Mouse (Mus musculus): Measurements from ENCODE around the gene Ggn. TPM values are rescaled to one million over a fixed set of nuclear protein-coding genes. Genes with fewer than 3 reads are reported as not detected.
A peak's percentile ranks its signal among the peaks of the same experiment; 100 is the strongest.
"Not testable (repeated sequence)": the region's sequence is repeated elsewhere in the genome, so short reads cannot be mapped to it uniquely, and the experiment has no call there.

Ggn gene
- 0.46 and 0.56 TPM in 2 replicates for polyA plus RNA-seq (2016; fragmentation: Nextera tagmentation; extraction: Ambion mirVana)

- peak within 1 kb of the TSS; percentile 85 for H3K27ac ChIP-seq
- H3K4me1 ChIP-seq: peaks cover 46% of the 10 kb centered on the region
- peak; percentile 46 for ATAC-seq (ENCODE audit: low FRiP score)
- H3K9me3 ChIP-seq (replicated peaks): no peaks in the 10 kb centered on the region
- peaks cover 20% of the 10 kb centered on the region for H3K36me3 ChIP-seq
- peaks cover 51% of the 10 kb centered on the region for H3K27me3 ChIP-seq
- peak within 1 kb of the TSS; percentile 68 for H3K4me3 ChIP-seq
- H3K4me2 ChIP-seq (replicated peaks): peak within 1 kb of the TSS; percentile 76
- WGBS: under 1% methylated on average over 30 of the region's 30 CpGs
- peak within 1 kb of the TSS; percentile 67 for H3K9ac ChIP-seq
Measured at GRCm38 (mm10) chr7:29170066-29170754, at the start of gene Ggn, which contains the start of gene Spred3. Ggn (plus strand) TSS chr7:29170210. Spred3 (minus strand) TSS chr7:29170411.

- Histone ChIP-seq H3K27me3 (no peaks in the 10 kb centered on the region; the same call in 1 of the 2 replicates), H3K4me1 (peaks cover 14% of the 10 kb centered on the region), H3K9me3 (replicated peaks) (no peaks in the 10 kb centered on the region), H3K36me3 (no peaks in the 10 kb centered on the region), H3K4me2 (replicated peaks) (no peak overlapping the region), H3K4me3 (no peak overlapping the region), H3K9ac (no peak overlapping the region), H3K27ac (no peak overlapping the region)
- WGBS: 93% methylated on average over 9 of the region's 9 CpGs
- ATAC-seq (ENCODE audit: low FRiP score): no peak
Measured at GRCm38 (mm10) chr7:29122821-29123220, 47.2 kb upstream of the Ggn start.

GRCm38 (mm10) chr7:29123531-29124358, 46.3 kb upstream of the Ggn start:
- Histone ChIP-seq H3K4me3 (no peak overlapping the region), H3K4me1 (peaks cover 11% of the 10 kb centered on the region), H3K4me2 (replicated peaks) (peak overlapping the region; percentile 68; the same call in 1 of the 2 replicates), H3K36me3 (no peaks in the 10 kb centered on the region), H3K27ac (no peak overlapping the region), H3K9ac (no peak overlapping the region), H3K27me3 (no peaks in the 10 kb centered on the region; the same call in 1 of the 2 replicates), H3K9me3 (replicated peaks) (no peaks in the 10 kb centered on the region)
- no peak for ATAC-seq (ENCODE audit: low FRiP score)
- 57% methylated on average over 5 of the region's 5 CpGs for WGBS

DNA sequence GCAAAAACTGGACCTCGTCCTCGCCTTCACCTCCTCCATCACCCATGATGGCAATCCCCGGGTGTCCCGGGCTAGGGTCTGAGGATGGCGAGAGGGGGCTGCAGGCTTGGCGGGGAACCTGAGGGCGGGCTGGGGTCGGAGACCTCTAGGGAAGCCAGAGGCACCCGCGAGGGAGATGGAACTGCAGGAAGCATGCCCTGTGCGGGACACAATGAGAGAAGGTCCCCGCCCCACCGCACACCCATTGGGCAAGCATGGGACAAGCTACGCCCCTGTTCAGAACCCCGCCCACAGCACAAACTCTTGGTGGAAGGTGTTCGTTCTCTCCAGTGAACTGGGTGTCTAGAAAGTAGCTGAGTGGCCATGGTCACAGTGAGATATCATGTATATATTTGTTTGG, 45.0 kb upstream of the Ggn start, which contains the start of gene Ryr1:
Gene Ryr1, minus strand, starts transcription at position 210 of the 400 bp plus-strand sequence.
- Histone ChIP-seq H3K4me2 (replicated peaks) (peak within 1 kb of the TSS; percentile 68), H3K9ac (peak within 1 kb of the TSS; percentile 47; the same call in 1 of the 2 replicates), H3K27me3 (no peaks in the 10 kb centered on the region; the same call in 1 of the 2 replicates), H3K36me3 (no peaks in the 10 kb centered on the region), H3K27ac (no peak within 1 kb of the TSS), H3K4me1 (peaks cover 11% of the 10 kb centered on the region), H3K4me3 (peak within 1 kb of the TSS; percentile 36), H3K9me3 (replicated peaks) (no peaks in the 10 kb centered on the region)
- WGBS: 0% methylated on average over 16 of the region's 16 CpGs
- ATAC-seq (ENCODE audit: low FRiP score): peak; percentile 67; the same call in 1 of the 2 replicates

- ATAC-seq (ENCODE audit: low FRiP score): no peak
- 37% methylated on average over 7 of the region's 7 CpGs for WGBS
- Histone ChIP-seq H3K36me3 (no peaks in the 10 kb centered on the region), H3K4me2 (replicated peaks) (no peak overlapping the region), H3K27me3 (no peaks in the 10 kb centered on the region; the same call in 1 of the 2 replicates), H3K4me1 (peaks cover 11% of the 10 kb centered on the region), H3K9me3 (replicated peaks) (no peaks in the 10 kb centered on the region), H3K4me3 (no peak overlapping the region), H3K9ac (no peak overlapping the region), H3K27ac (no peak overlapping the region)
Measured at GRCm38 (mm10) chr7:29126173-29126915, 43.7 kb upstream of the Ggn start.

DNA sequence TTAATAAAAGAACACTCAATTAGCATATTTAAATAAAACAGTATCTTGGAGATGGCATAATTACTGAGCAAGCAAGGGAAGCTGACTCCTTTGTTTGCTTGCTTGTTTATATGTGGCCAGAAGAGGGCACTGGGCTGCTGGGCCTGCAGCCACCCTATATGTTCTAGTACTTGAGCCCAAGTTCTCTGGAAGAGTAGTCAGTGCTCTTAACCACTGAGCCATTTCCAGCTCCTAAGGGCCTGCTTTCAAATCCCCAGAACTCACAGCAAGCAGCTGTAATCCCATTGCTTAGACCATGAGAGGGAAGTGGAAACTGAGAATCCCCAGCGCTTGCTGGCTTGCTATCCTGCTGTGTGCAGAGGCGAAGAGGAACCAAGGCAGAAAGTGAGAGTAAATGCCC, 41.3 kb upstream of the Ggn start:
- no peak overlapping the region for H3K4me3 ChIP-seq
- H3K4me1 ChIP-seq: peaks cover 11% of the 10 kb centered on the region
- no peak overlapping the region for H3K9ac ChIP-seq
- no peaks in the 10 kb centered on the region for H3K36me3 ChIP-seq
- H3K9me3 ChIP-seq (replicated peaks): no peaks in the 10 kb centered on the region
- H3K27ac ChIP-seq: no peak overlapping the region
- ATAC-seq (ENCODE audit: low FRiP score): no peak
- H3K4me2 ChIP-seq (replicated peaks): no peak overlapping the region
- no peaks in the 10 kb centered on the region; the same call in 1 of the 2 replicates for H3K27me3 ChIP-seq
- 47% methylated on average over 2 of the region's 2 CpGs for WGBS

DNA sequence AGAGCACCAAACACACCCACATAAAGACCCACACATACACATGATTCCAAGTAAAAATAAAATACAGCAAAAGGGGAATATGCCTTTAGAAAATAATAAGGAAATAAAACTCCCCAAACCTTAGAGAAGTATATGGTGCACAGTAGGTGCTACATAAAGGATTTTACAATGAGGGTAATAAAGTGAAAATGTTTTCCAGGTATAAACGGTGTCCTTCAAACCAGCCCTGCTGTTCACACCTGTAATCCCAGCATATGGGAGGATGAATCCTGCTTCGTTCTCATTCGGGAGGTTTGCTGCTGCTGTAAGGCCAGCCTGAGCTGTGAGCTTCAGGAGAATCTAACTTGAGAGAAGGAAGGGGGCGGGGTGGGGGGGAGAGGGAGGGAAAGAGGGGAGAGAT, 35.8 kb upstream of the Ggn start:
- peak overlapping the region; percentile 19 for H3K4me3 ChIP-seq
- H3K4me1 ChIP-seq: peaks cover 9% of the 10 kb centered on the region; the same call in 1 of the 2 replicates
- peaks cover 28% of the 10 kb centered on the region for H3K27me3 ChIP-seq
- H3K9ac ChIP-seq: no peak overlapping the region; the same call in 1 of the 2 replicates
- no peaks in the 10 kb centered on the region for H3K36me3 ChIP-seq
- H3K27ac ChIP-seq: no peak overlapping the region
- no peak for ATAC-seq (ENCODE audit: low FRiP score)
- H3K9me3 ChIP-seq (replicated peaks): no peaks in the 10 kb centered on the region
- H3K4me2 ChIP-seq (replicated peaks): peak overlapping the region; percentile 47
- WGBS: 8% methylated on average over 4 of the region's 4 CpGs

DNA sequence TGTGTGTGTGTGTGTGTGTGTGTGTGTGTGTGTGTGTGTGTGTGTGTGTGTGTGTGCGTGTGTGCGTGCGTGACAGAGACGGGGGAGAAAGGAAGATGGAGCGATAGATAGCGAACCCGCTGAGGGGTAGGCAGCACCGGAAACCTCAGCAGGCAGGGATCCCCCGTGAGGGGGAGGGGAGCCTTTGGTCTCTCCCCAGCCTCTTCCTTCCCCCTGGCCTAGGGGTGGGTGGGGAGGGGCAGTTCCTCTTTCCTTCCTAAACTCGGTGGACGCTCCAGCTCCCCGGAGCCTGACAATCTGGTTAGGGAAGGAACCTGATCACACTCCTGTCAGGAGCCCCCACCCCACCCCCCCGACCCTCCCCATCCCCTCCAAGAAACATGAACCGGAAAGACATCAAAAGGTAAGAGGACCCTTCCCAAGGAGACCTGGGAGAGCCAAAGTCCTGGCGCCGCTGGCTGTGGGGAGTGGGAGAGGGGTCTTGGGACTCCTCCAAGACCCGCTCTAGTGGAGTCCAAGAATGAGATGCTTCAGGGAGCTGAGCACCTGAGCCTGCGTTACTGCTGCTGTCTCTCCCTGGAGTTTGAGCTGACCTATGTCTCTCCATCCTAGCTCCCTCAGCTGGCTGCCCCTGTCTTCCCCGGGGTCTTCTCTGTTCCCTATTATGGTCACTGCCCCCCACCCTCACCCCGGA, 35.2 kb upstream of the Ggn start, which contains the start of gene Rasgrp4:
Gene Rasgrp4, plus strand, starts transcription at position 159 of the 694 bp plus-strand sequence.
- Histone ChIP-seq H3K4me3 (peak within 1 kb of the TSS; percentile 19), H3K4me2 (replicated peaks) (peak within 1 kb of the TSS; percentile 47), H3K4me1 (peaks cover 9% of the 10 kb centered on the region; the same call in 1 of the 2 replicates), H3K27me3 (peaks cover 28% of the 10 kb centered on the region), H3K27ac (no peak within 1 kb of the TSS), H3K9me3 (replicated peaks) (no peaks in the 10 kb centered on the region), H3K36me3 (no peaks in the 10 kb centered on the region), H3K9ac (no peak within 1 kb of the TSS; the same call in none of the 2 replicates)
- no peak for ATAC-seq (ENCODE audit: low FRiP score)
- 1% methylated on average over 12 of the region's 20 CpGs for WGBS

DNA sequence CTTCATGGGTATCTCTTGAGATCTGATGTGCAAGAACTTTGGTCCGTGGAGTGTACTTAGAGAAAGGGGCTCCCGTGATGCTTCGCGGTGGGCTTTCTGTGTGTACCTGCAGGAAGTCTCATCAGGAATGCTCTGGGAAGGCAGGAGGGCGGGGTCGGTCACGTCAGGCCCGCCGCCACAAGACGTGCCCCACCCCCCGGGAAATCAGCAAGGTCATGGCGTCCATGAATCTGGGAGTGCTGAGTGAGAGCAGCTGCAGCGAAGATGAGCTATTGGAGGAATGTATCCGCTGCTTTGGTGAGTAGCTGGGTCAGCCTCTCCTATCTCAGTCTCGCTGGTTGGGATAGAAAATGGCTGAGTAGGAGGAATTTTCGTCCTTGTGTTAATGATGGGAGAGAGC, 32.6 kb upstream of the Ggn start:
- Histone ChIP-seq H3K9ac (no peak overlapping the region), H3K27me3 (peaks cover 28% of the 10 kb centered on the region), H3K36me3 (no peaks in the 10 kb centered on the region), H3K4me3 (no peak overlapping the region), H3K27ac (no peak overlapping the region), H3K9me3 (replicated peaks) (no peaks in the 10 kb centered on the region), H3K4me1 (peaks cover 9% of the 10 kb centered on the region; the same call in 1 of the 2 replicates), H3K4me2 (replicated peaks) (no peak overlapping the region)
- 37% methylated on average over 16 of the region's 16 CpGs for WGBS
- no peak for ATAC-seq (ENCODE audit: low FRiP score)

DNA sequence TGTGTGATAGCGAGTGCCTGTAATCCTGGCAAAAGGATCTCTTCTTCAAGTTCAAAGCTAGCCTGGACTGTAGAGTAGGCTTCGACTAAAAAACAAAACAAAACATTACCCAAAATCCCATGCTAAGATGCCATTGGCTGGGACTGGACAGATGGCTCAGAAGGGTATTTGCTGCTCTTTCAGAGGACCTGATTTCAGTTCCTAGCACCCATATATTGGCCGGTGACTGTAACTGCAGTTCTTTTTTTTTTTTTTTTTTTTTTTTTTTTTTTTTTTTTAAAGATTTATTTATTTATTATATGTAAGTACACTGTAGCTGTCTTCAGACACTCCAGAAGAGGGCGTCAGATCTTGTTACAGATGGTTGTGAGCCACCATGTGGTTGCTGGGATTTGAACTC, 30.8 kb upstream of the Ggn start:
- 86% methylated on average over 3 of the region's 4 CpGs for WGBS
- not testable (repeated sequence) for H3K36me3 ChIP-seq; H3K4me1 ChIP-seq; H3K9me3 ChIP-seq (replicated peaks); H3K27ac ChIP-seq; H3K9ac ChIP-seq; H3K4me2 ChIP-seq (replicated peaks); ATAC-seq (ENCODE audit: low FRiP score); H3K4me3 ChIP-seq
- peaks cover 26% of the 10 kb centered on the region for H3K27me3 ChIP-seq

DNA sequence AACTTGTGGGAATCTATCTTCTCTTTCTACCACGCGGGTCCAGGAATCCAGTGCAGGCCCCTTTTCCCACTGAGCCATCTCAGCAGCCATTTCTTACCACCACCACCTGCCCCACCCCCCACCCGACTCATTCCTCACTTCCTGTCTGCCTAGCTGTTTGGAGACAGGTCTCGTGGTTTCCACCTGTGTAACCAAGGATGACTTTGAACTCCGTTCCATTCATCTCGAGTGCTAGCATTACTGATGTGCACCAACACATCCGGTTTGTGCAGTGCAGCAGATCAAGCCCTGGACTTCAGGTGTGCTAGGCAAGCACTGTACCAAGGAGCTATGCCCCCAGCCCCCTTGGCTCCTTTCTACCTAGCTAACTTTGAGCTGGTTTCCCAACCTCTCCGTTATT, 28.6 kb upstream of the Ggn start:
- peaks cover 6% of the 10 kb centered on the region for H3K27me3 ChIP-seq
- WGBS: 88% methylated on average over 8 of the region's 8 CpGs
- no peak overlapping the region for H3K4me2 ChIP-seq (replicated peaks)
- H3K4me3 ChIP-seq: no peak overlapping the region
- H3K9me3 ChIP-seq (replicated peaks): no peaks in the 10 kb centered on the region
- H3K27ac ChIP-seq: no peak overlapping the region
- no peaks in the 10 kb centered on the region for H3K4me1 ChIP-seq
- no peaks in the 10 kb centered on the region for H3K36me3 ChIP-seq
- no peak for ATAC-seq (ENCODE audit: low FRiP score)
- no peak overlapping the region for H3K9ac ChIP-seq
